9 mouse cellular contexts compared by ENCODE assay signal in the genomic region with DNA sequence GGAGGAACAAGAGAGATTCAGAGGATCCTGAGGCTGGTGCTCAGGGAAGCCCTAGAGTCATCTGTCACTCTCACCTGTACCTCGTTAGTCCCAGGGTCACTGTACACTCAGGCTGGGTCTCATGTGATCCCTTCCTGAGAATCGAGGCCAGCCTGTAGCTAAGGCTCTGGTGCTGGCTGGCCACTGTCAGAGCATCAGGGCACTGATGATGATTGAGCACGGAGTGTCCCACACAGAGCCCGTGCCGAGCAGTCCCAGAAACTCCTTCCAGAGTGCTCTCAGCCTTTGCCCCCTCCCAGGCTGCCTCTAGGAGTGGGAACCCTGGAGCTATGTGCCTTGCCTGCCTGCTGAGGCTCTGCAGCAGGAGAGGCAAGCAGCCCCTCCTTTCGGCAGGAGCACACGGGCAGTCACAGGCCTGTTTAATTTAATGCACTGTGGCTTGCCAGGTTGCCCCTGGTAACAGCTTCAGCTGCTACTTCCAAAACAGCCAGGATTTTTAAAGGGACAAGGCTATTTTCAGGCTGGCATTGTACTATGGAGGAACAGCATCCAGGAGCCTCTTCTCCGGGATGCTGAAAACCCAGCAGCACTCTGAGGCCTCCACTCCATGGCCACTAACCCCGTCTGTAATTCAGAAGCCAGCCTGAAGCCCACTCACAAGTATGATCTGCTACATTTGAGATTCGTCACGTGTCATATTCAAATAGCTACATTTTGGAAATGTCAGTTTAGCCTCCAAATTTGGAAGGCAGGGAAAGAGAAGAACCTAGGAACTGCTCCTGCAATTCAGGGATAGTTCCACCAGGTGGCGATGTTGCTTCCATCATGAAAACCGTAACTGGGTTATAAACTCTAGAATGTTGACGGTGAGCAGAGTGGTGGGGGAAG. TPM values are rescaled to one million over a fixed set of nuclear protein-coding genes. Genes with fewer than 3 reads are reported as not detected.
DNase-seq lines count a peak whose midpoint lies in the region; ATAC-seq and TF ChIP-seq lines count a peak whose summit lies in the region.
"Had no signal": no experiment of that assay in that cellular context is flagged by ENCODE, and none has a peak within 500 bp of the region (broad histone marks: within the 10 kb centered on the region; RNA-seq: fewer than 3 reads in every experiment).

No protein-coding gene starts in this region.

- peak; percentile 70 to 73 for DNase-seq in B cell, adult 2 months
- peak; percentile 25 for DNase-seq in MEL-GATA-1-ER (ENCODE audit: extremely low read depth, low read depth)
- peak; percentile 84 to 87 for DNase-seq in cerebellum, postnatal 25 days
- peak; percentile 89 to 97 for DNase-seq in frontal cortex, postnatal 36 days (ENCODE audit: low spot score in 2 of 2)
- peak; percentile 64 for DNase-seq in kidney, postnatal 14 days
- peak; percentile 23 to 44 (median 39) for DNase-seq in liver, embryonic 14.5 days (ENCODE audit: low read depth in 3 of 3, low spot score in 3 of 3)
- DNase-seq in retina, adult 2 months (ENCODE audit: low read depth, low spot score): peak; percentile 42

- no peak overlapping the region for H3K27ac ChIP-seq in liver, embryonic 14.5 days

- no peak for ATAC-seq in liver, embryonic 14.5 days (ENCODE audit: insufficient read depth)
- no peak for ATAC-seq in megakaryocyte-erythroid progenitor cell, adult 5-6 weeks (replicated peaks; ENCODE audit: low FRiP score, low TSS enrichment, poor library complexity, severe bottlenecking)

- no peak overlapping the region for H3K9ac ChIP-seq in liver, embryonic 14.5 days (replicated peaks)

- H3K9me3 ChIP-seq in liver, embryonic 14.5 days (ENCODE audit: control insufficient read depth, low read length): no peaks in the 10 kb centered on the region

- no peaks in the 10 kb centered on the region for H3K36me3 ChIP-seq in liver, embryonic 14.5 days (replicated peaks; ENCODE audit: control insufficient read depth, insufficient read depth, low read depth)

- TF ChIP-seq CTCF in liver, embryonic 14.5 days (IDR thresholded peaks at IDR 0.05; ENCODE audit: low read depth): peak; percentile 84

- TF ChIP-seq EP300 in liver, embryonic 14.5 days (IDR thresholded peaks at IDR 0.05; ENCODE audit: low read depth): no peak

- no peaks in the 10 kb centered on the region for H3K27me3 ChIP-seq in liver, embryonic 14.5 days (ENCODE audit: control insufficient read depth, insufficient read depth, low read length)

- H3K4me2 ChIP-seq in liver, embryonic 14.5 days (ENCODE audit: low read depth): no peak overlapping the region

- no peak overlapping the region for H3K4me3 ChIP-seq in liver, embryonic 14.5 days (ENCODE audit: insufficient read depth in 1 of 2, low read depth in 2 of 2, low read length in 2 of 2)

- 32% methylated on average over 14 of the region's 14 CpGs for WGBS in liver, embryonic 14.5 days (ENCODE audit: insufficient replicate concordance)

- H3K4me1 ChIP-seq in liver, embryonic 14.5 days (replicated peaks; ENCODE audit: control insufficient read depth in 2 of 2, insufficient read depth in 2 of 2, low read length in 1 of 2): 0 out of 4 replicates have a peak, but pooled peaks cover 0 to 4% of the 10 kb centered on the region in 2 experiments

RNA-seq across cellular contexts. Expression of a gene that starts 8.3 kb away (rescaled TPM):
- polyA plus RNA-seq in liver, embryonic 14.5 days (2012; rRNA removed): 0.02 and 0.13 TPM in 2 replicates
- 0.06 TPM in 1 of 2 replicates, not detected in the other for polyA plus RNA-seq in liver, embryonic 14.5 days (2014; fragmentation: Nextera tagmentation; extraction: Ambion mirVana)
- not detected in 2 replicates for total RNA-seq in megakaryocyte-erythroid progenitor cell, adult 5-6 weeks (2014; fragmentation: Nextera tagmentation)
- total RNA-seq in megakaryocyte-erythroid progenitor cell, adult 5-6 weeks (2017): not detected in 2 replicates

RNA-seq across cellular contexts. Expression of a gene that starts 13.5 kb away (rescaled TPM):
- polyA plus RNA-seq in liver, embryonic 14.5 days (2012; rRNA removed): 0.10 TPM in 1 of 2 replicates, not detected in the other
- not detected in 2 replicates for polyA plus RNA-seq in liver, embryonic 14.5 days (2014; fragmentation: Nextera tagmentation; extraction: Ambion mirVana)
- total RNA-seq in megakaryocyte-erythroid progenitor cell, adult 5-6 weeks (2014; fragmentation: Nextera tagmentation): not detected in 2 replicates
- not detected in 2 replicates for total RNA-seq in megakaryocyte-erythroid progenitor cell, adult 5-6 weeks (2017)
- polyA plus RNA-seq: heart, embryonic 16.5 days had no signal

RNA-seq across cellular contexts. Expression of a gene that starts 20.3 kb away (rescaled TPM):
- polyA plus RNA-seq in liver, embryonic 14.5 days (2012; rRNA removed): 3.8 and 3.9 TPM in 2 replicates
- polyA plus RNA-seq in liver, embryonic 14.5 days (2014; fragmentation: Nextera tagmentation; extraction: Ambion mirVana): 4.3 and 5.8 TPM in 2 replicates
- 6.9 and 9.0 TPM in 2 replicates for total RNA-seq in megakaryocyte-erythroid progenitor cell, adult 5-6 weeks (2014; fragmentation: Nextera tagmentation)
- 5.9 and 6.4 TPM in 2 replicates for total RNA-seq in megakaryocyte-erythroid progenitor cell, adult 5-6 weeks (2017)

RNA-seq across cellular contexts. Expression of a gene that starts 48.2 kb away (rescaled TPM):
- polyA plus RNA-seq in liver, embryonic 14.5 days (2012; rRNA removed): 31.1 and 34.3 TPM in 2 replicates
- 30.6 and 31.1 TPM in 2 replicates for polyA plus RNA-seq in liver, embryonic 14.5 days (2014; fragmentation: Nextera tagmentation; extraction: Ambion mirVana)
- total RNA-seq in megakaryocyte-erythroid progenitor cell, adult 5-6 weeks (2014; fragmentation: Nextera tagmentation): 53.0 and 56.3 TPM in 2 replicates
- 34.8 and 47.4 TPM in 2 replicates for total RNA-seq in megakaryocyte-erythroid progenitor cell, adult 5-6 weeks (2017)

Comparison
In these comparisons a context has a peak if more than half of its experiments do, and no peak if none do; other contexts are left out.
1. DNase-seq: peak in every context shown above with its lines; median percentile 93 in frontal cortex, postnatal 36 days; 86 in cerebellum, postnatal 25 days; 72 in B cell, adult 2 months; 64 in kidney, postnatal 14 days; 42 in retina, adult 2 months; 39 in liver, embryonic 14.5 days; 25 in MEL-GATA-1-ER.